In genomic region chr11:118209376-118209775, GRCm38 (mm10) we compare ENCODE assay signal across 9 mouse cellular contexts. TPM values are rescaled to one million over a fixed set of nuclear protein-coding genes. Genes with fewer than 3 reads are reported as not detected.
DNase-seq lines count a peak whose midpoint lies in the region; ATAC-seq lines count a peak whose summit lies in the region.
"Had no signal": no experiment of that assay in that cellular context is flagged by ENCODE, and none has a peak within 500 bp of the region (broad histone marks: within the 10 kb centered on the region; RNA-seq: fewer than 3 reads in every experiment).

No protein-coding gene starts in this region.

- H3K4me1 ChIP-seq in heart, embryonic 14.5 days (ENCODE audit: control insufficient read depth in 2 of 2, insufficient read depth in 2 of 2, low read length in 2 of 2), result peaks cover 43 to 73% of the 10 kb centered on the region in 2 experiments
- peaks cover 22% of the 10 kb centered on the region for H3K4me1 ChIP-seq in midbrain, embryonic 11.5 days (ENCODE audit: control insufficient read depth, insufficient read depth, low read length)
- peaks cover 26% of the 10 kb centered on the region for H3K4me1 ChIP-seq in midbrain, embryonic 16.5 days (ENCODE audit: control insufficient read depth, insufficient read depth, low read length)
- H3K4me1 ChIP-seq in forebrain, embryonic 13.5 days, result peaks cover 61% of the 10 kb centered on the region
- H3K4me1 ChIP-seq in midbrain, embryonic 14.5 days (ENCODE audit: control insufficient read depth, insufficient read depth, low read length), result peaks cover 42% of the 10 kb centered on the region

- no peaks in the 10 kb centered on the region for H3K9me3 ChIP-seq in heart, embryonic 14.5 days (ENCODE audit: control insufficient read depth, low read length)
- H3K9me3 ChIP-seq in midbrain, embryonic 11.5 days (ENCODE audit: control insufficient read depth, low read length), result no peaks in the 10 kb centered on the region
- no peaks in the 10 kb centered on the region for H3K9me3 ChIP-seq in midbrain, embryonic 16.5 days (replicated peaks; ENCODE audit: control insufficient read depth, low read length, poor library complexity, severe bottlenecking)
- H3K9me3 ChIP-seq in forebrain, embryonic 13.5 days (replicated peaks), result no peaks in the 10 kb centered on the region
- no peaks in the 10 kb centered on the region for H3K9me3 ChIP-seq in midbrain, embryonic 14.5 days (ENCODE audit: control insufficient read depth, low read length)
- H3K9me3 ChIP-seq: liver, embryonic 13.5 days had no signal

- no peaks in the 10 kb centered on the region for H3K36me3 ChIP-seq in heart, embryonic 14.5 days (ENCODE audit: control insufficient read depth, insufficient read depth, low read length)
- H3K36me3 ChIP-seq in midbrain, embryonic 11.5 days (ENCODE audit: control insufficient read depth, insufficient read depth, low read length), result no peaks in the 10 kb centered on the region
- H3K36me3 ChIP-seq in midbrain, embryonic 16.5 days (ENCODE audit: control insufficient read depth, insufficient read depth, low read length), result no peaks in the 10 kb centered on the region
- no peaks in the 10 kb centered on the region for H3K36me3 ChIP-seq in forebrain, embryonic 13.5 days (ENCODE audit: poor library complexity, severe bottlenecking)
- no peaks in the 10 kb centered on the region for H3K36me3 ChIP-seq in midbrain, embryonic 14.5 days (ENCODE audit: control insufficient read depth, insufficient read depth, low read length)
- H3K36me3 ChIP-seq: liver, embryonic 13.5 days had no signal

- H3K27me3 ChIP-seq in heart, embryonic 14.5 days (ENCODE audit: control insufficient read depth, insufficient read depth, low read length), result no peaks in the 10 kb centered on the region
- no peaks in the 10 kb centered on the region for H3K27me3 ChIP-seq in midbrain, embryonic 11.5 days (ENCODE audit: control insufficient read depth, insufficient read depth, low read length)
- H3K27me3 ChIP-seq in midbrain, embryonic 16.5 days (ENCODE audit: control insufficient read depth, insufficient read depth, low read depth, low read length), result no peaks in the 10 kb centered on the region
- no peaks in the 10 kb centered on the region for H3K27me3 ChIP-seq in forebrain, embryonic 13.5 days
- H3K27me3 ChIP-seq in midbrain, embryonic 14.5 days (ENCODE audit: control insufficient read depth, insufficient read depth, low read length), result no peaks in the 10 kb centered on the region
- H3K27me3 ChIP-seq: liver, embryonic 13.5 days had no signal

- no peak overlapping the region for H3K4me3 ChIP-seq in heart, embryonic 14.5 days (ENCODE audit: control insufficient read depth in 1 of 2, insufficient read depth in 1 of 2, low read depth in 1 of 2, low read length in 2 of 2)
- H3K4me3 ChIP-seq in midbrain, embryonic 11.5 days (ENCODE audit: low read depth, low read length), result no peak overlapping the region
- no peak overlapping the region for H3K4me3 ChIP-seq in midbrain, embryonic 16.5 days (ENCODE audit: low read depth, low read length)
- H3K4me3 ChIP-seq in forebrain, embryonic 13.5 days, result no peak overlapping the region
- no peak overlapping the region for H3K4me3 ChIP-seq in midbrain, embryonic 14.5 days (replicated peaks; ENCODE audit: low read depth, low read length)
- H3K4me3 ChIP-seq: liver, embryonic 13.5 days had no signal

- DNase-seq in heart, postnatal 14 days, result no peak
- peak; percentile 73 for DNase-seq in midbrain, embryonic 11.5 days (ENCODE audit: low spot score, missing footprints)
- DNase-seq in midbrain, embryonic 14.5 days, result no peak
- no peak for DNase-seq in thymus, adult 18-20 months
- no peak for DNase-seq in liver
- DNase-seq: liver, embryonic 13.5 days had no signal

- H3K9ac ChIP-seq in heart, embryonic 14.5 days (ENCODE audit: low read length), result peak overlapping the region; percentile 45
- H3K9ac ChIP-seq in midbrain, embryonic 11.5 days (ENCODE audit: low read length), result no peak overlapping the region
- H3K9ac ChIP-seq in midbrain, embryonic 16.5 days (ENCODE audit: low read depth, low read length), result no peak overlapping the region
- peak overlapping the region; percentile 40; the same call in 1 of the 2 replicates for H3K9ac ChIP-seq in forebrain, embryonic 13.5 days
- H3K9ac ChIP-seq in midbrain, embryonic 14.5 days (replicated peaks; ENCODE audit: low read length), result no peak overlapping the region
- H3K9ac ChIP-seq: liver, embryonic 13.5 days had no signal

- ATAC-seq in heart, embryonic 14.5 days (ENCODE audit: insufficient number of reproducible peaks, insufficient read depth, low FRiP score, low read depth), result no peak
- ATAC-seq in midbrain, embryonic 11.5 days (ENCODE audit: low FRiP score), result no peak
- ATAC-seq in midbrain, embryonic 16.5 days, result no peak
- ATAC-seq in forebrain, embryonic 13.5 days, result no peak
- no peak for ATAC-seq in midbrain, embryonic 14.5 days (ENCODE audit: low FRiP score, low TSS enrichment)

- intact Hi-C loops in heart, postnatal 14 days (cut with DNase I), result no loop called here

- H3K4me2 ChIP-seq in heart, embryonic 14.5 days (ENCODE audit: low read length), result peak overlapping the region; percentile 39; the same call in 1 of the 2 replicates
- no peak overlapping the region for H3K4me2 ChIP-seq in midbrain, embryonic 11.5 days
- no peak overlapping the region for H3K4me2 ChIP-seq in midbrain, embryonic 16.5 days (ENCODE audit: low read length)
- H3K4me2 ChIP-seq in forebrain, embryonic 13.5 days, result no peak overlapping the region
- H3K4me2 ChIP-seq in midbrain, embryonic 14.5 days (ENCODE audit: low read length), result no peak overlapping the region
- H3K4me2 ChIP-seq: liver, embryonic 13.5 days had no signal

- WGBS in heart, embryonic 14.5 days, result 72% methylated on average over 3 of the region's 3 CpGs
- 60% methylated on average over 3 of the region's 3 CpGs for WGBS in midbrain, embryonic 11.5 days
- 56% methylated on average over 3 of the region's 3 CpGs for WGBS in midbrain, embryonic 16.5 days
- WGBS in forebrain, embryonic 13.5 days, result 66% methylated on average over 3 of the region's 3 CpGs
- WGBS in midbrain, embryonic 14.5 days, result 56% methylated on average over 3 of the region's 3 CpGs

- H3K27ac ChIP-seq in heart, embryonic 14.5 days (replicated peaks in 1 of 2; ENCODE audit: control insufficient read depth in 1 of 2, insufficient read depth in 1 of 2, low read depth in 2 of 2, low read length in 2 of 2), result peak overlapping the region; percentile 21 to 61; a peak in 3 of 4 replicates
- no peak overlapping the region for H3K27ac ChIP-seq in midbrain, embryonic 11.5 days (ENCODE audit: low read depth, low read length)
- no peak overlapping the region for H3K27ac ChIP-seq in midbrain, embryonic 16.5 days (ENCODE audit: low read length)
- H3K27ac ChIP-seq in forebrain, embryonic 13.5 days, result peak overlapping the region; percentile 74; the same call in 1 of the 2 replicates
- peak overlapping the region; percentile 20; the same call in 1 of the 2 replicates for H3K27ac ChIP-seq in midbrain, embryonic 14.5 days (replicated peaks; ENCODE audit: low read depth, low read length)
- H3K27ac ChIP-seq: liver, embryonic 13.5 days had no signal

RNA-seq across cellular contexts. Expression of gene Cyth1, which starts 39.0 kb away (rescaled TPM):
- polyA plus RNA-seq in heart, embryonic 14.5 days (2014; fragmentation: Nextera tagmentation; extraction: Ambion mirVana), result 12.7 and 15.9 TPM in 2 replicates
- total RNA-seq in heart, postnatal 14 days (2021), result 10 to 100 TPM; 56.4 to 60.9 TPM
- polyA plus RNA-seq in midbrain, embryonic 11.5 days (2014; fragmentation: Nextera tagmentation; extraction: Ambion mirVana), result 12.3 and 12.8 TPM in 2 replicates
- polyA plus RNA-seq in midbrain, embryonic 16.5 days (2015; fragmentation: Nextera tagmentation; extraction: Ambion mirVana), result 25.1 and 26.7 TPM in 2 replicates
- 22.7 and 24.5 TPM in 2 replicates for polyA plus RNA-seq in forebrain, embryonic 13.5 days (2015; fragmentation: Nextera tagmentation; extraction: Ambion mirVana)
- 23.3 and 33.3 TPM in 2 replicates for polyA plus RNA-seq in midbrain, embryonic 14.5 days (2014; fragmentation: Nextera tagmentation; extraction: Ambion mirVana)

Comparison
In these comparisons a context has a peak if more than half of its experiments do, and no peak if none do; other contexts are left out.
1. H3K27ac ChIP-seq: peak in heart, embryonic 14.5 days (2 of 2), forebrain, embryonic 13.5 days (single experiment) and midbrain, embryonic 14.5 days (single experiment); none in midbrain, embryonic 11.5 days (single experiment) and midbrain, embryonic 16.5 days (single experiment).
2. H3K9ac ChIP-seq: peak in heart, embryonic 14.5 days (single experiment) and forebrain, embryonic 13.5 days (single experiment); none in midbrain, embryonic 11.5 days (single experiment), midbrain, embryonic 16.5 days (single experiment) and midbrain, embryonic 14.5 days (single experiment).